Mouse (Mus musculus): ENCODE data around the gene Samhd1. TPM values are rescaled to one million over a fixed set of nuclear protein-coding genes. Genes with fewer than 3 reads are reported as not detected.
A peak's percentile ranks its signal among the peaks of the same experiment; 100 is the strongest.

Samhd1 gene
- polyA plus RNA-seq, 2 experiments from 2014 or later: 574 to 641 TPM

GRCm38 (mm10) chr2:157095005-157095755 is 39.9 kb downstream of the Samhd1 start:
- peak; percentile 22 for ATAC-seq

GRCm38 (mm10) chr2:157092024-157092423 is 43.0 kb downstream of the Samhd1 start:
- ATAC-seq: no peak

GRCm38 (mm10) chr2:157087536-157088317 is 47.3 kb downstream of the Samhd1 start:
- no peak for ATAC-seq

GRCm38 (mm10) chr2:157086796-157087195 is 48.3 kb downstream of the Samhd1 start, which contains the start of gene Tldc2:
Gene Tldc2 (plus strand): TSS chr2:157087055.
- no peak for ATAC-seq

GRCm38 (mm10) chr2:157084831-157085585 is 50.1 kb downstream of the Samhd1 start:
- ATAC-seq: no peak

- ATAC-seq: no peak
Measured at GRCm38 (mm10) chr2:157081960-157082359, 53.1 kb downstream of the Samhd1 start.

GRCm38 (mm10) chr2:157081331-157081730 is 53.7 kb downstream of the Samhd1 start:
- no peak for ATAC-seq

GRCm38 (mm10) chr2:157079701-157080180 is 55.3 kb downstream of the Samhd1 start:
- no peak for ATAC-seq

- ATAC-seq: no peak
Measured at GRCm38 (mm10) chr2:157078793-157079700, 56.0 kb downstream of the Samhd1 start, which contains the start of gene Soga1. Gene Soga1 (minus strand): TSS chr2:157079254.

- no peak for ATAC-seq
Measured at GRCm38 (mm10) chr2:157078059-157078792, 56.8 kb downstream of the Samhd1 start.

- no peak for ATAC-seq
Measured at GRCm38 (mm10) chr2:157077641-157078058, 57.4 kb downstream of the Samhd1 start.

- ATAC-seq: no peak
Measured at GRCm38 (mm10) chr2:157077160-157077559, 57.9 kb downstream of the Samhd1 start.

- no peak for ATAC-seq
Measured at GRCm38 (mm10) chr2:157076585-157076984, 58.5 kb downstream of the Samhd1 start.

GRCm38 (mm10) chr2:157075685-157076084 is 59.4 kb downstream of the Samhd1 start:
- ATAC-seq: no peak

GRCm38 (mm10) chr2:157075226-157075625 is 59.8 kb downstream of the Samhd1 start:
- ATAC-seq: no peak

GRCm38 (mm10) chr2:157074772-157075171 is 60.3 kb downstream of the Samhd1 start:
- ATAC-seq: no peak

GRCm38 (mm10) chr2:157074186-157074724 is 60.8 kb downstream of the Samhd1 start:
- no peak for ATAC-seq

GRCm38 (mm10) chr2:157073378-157074052 is 61.5 kb downstream of the Samhd1 start:
- no peak for ATAC-seq

- ATAC-seq: no peak
Measured at GRCm38 (mm10) chr2:157072316-157072990, 62.6 kb downstream of the Samhd1 start.
